Mouse (Mus musculus): ENCODE measurements around the gene Cnr2. TPM values are rescaled to one million over a fixed set of nuclear protein-coding genes. Genes with fewer than 3 reads are reported as not detected.
"Not testable (repeated sequence)": the region's sequence is repeated elsewhere in the genome, so short reads cannot be mapped to it uniquely, and the experiment has no call there.

Gene Cnr2
- polyA plus RNA-seq, 2 experiments: 0.70 to 0.94 TPM

GRCm38 (mm10) chr4:135934708-135935500 lies 39.7 kb downstream of the Cnr2 start:
- Histone ChIP-seq H3K4me3 (replicated peaks; ENCODE audit: low read length) (no peak overlapping the region), H3K9me3 (ENCODE audit: control insufficient read depth, low read length) (no peaks in the 10 kb centered on the region), H3K27ac (replicated peaks; ENCODE audit: low read depth, low read length) (no peak overlapping the region), H3K4me1 (ENCODE audit: control insufficient read depth, insufficient read depth, low read length) (no peaks in the 10 kb centered on the region), H3K9ac (ENCODE audit: low read depth, low read length, severe bottlenecking) (no peak overlapping the region), H3K27me3 (ENCODE audit: control insufficient read depth, insufficient read depth, low read length) (no peaks in the 10 kb centered on the region), H3K36me3 (ENCODE audit: control insufficient read depth, insufficient read depth, low read length) (peaks cover 54% of the 10 kb centered on the region), H3K4me2 (replicated peaks; ENCODE audit: low read depth, low read length, severe bottlenecking) (no peak overlapping the region)
- DNase-seq (ENCODE audit: low spot score): no peak
- WGBS: 77% methylated on average over 12 of the region's 12 CpGs
- ATAC-seq (ENCODE audit: low FRiP score, low read depth): no peak
- no peak for TF ChIP-seq POLR2A (IDR thresholded peaks at IDR 0.05; ENCODE audit: borderline replicate concordance, extremely low read depth, insufficient read depth, insufficient read length)

DNA sequence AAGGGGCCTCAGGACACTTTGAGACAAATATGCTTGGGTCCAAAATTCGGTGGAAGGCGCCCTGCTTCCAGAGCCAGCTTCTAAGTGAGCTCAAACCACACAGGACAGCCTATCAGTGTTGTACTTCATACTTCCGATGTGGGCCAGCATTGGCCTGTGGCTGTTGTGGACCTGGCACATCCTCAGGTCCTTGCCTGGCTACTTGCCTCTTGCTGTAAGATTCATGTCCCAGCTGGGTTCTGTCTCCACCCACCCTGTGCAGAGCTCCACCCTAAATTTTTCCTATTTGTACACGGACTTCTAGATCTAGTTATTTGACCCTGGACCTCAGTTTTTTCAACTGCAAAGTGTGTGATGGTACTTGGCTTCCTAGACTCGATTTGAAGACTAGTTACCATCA lies 40.3 kb downstream of the Cnr2 start:
- Histone ChIP-seq H3K36me3 (ENCODE audit: control insufficient read depth, insufficient read depth, low read length) (peaks cover 53% of the 10 kb centered on the region), H3K4me2 (replicated peaks; ENCODE audit: low read depth, low read length, severe bottlenecking) (no peak overlapping the region), H3K4me1 (ENCODE audit: control insufficient read depth, insufficient read depth, low read length) (no peaks in the 10 kb centered on the region), H3K4me3 (replicated peaks; ENCODE audit: low read length) (no peak overlapping the region), H3K27me3 (ENCODE audit: control insufficient read depth, insufficient read depth, low read length) (no peaks in the 10 kb centered on the region), H3K9me3 (ENCODE audit: control insufficient read depth, low read length) (no peaks in the 10 kb centered on the region), H3K27ac (replicated peaks; ENCODE audit: low read depth, low read length) (no peak overlapping the region), H3K9ac (ENCODE audit: low read depth, low read length, severe bottlenecking) (no peak overlapping the region)
- no peak for ATAC-seq (ENCODE audit: low FRiP score, low read depth)
- no peak for TF ChIP-seq POLR2A (IDR thresholded peaks at IDR 0.05; ENCODE audit: borderline replicate concordance, extremely low read depth, insufficient read depth, insufficient read length)
- no peak for DNase-seq (ENCODE audit: low spot score)
- WGBS: 79% methylated on average over 5 of the region's 5 CpGs

- H3K27ac ChIP-seq (replicated peaks; ENCODE audit: low read depth, low read length): no peak overlapping the region
- 76% methylated on average over 7 of the region's 7 CpGs for WGBS
- no peak overlapping the region for H3K4me2 ChIP-seq (replicated peaks; ENCODE audit: low read depth, low read length, severe bottlenecking)
- peaks cover 40% of the 10 kb centered on the region for H3K36me3 ChIP-seq (ENCODE audit: control insufficient read depth, insufficient read depth, low read length)
- ATAC-seq (ENCODE audit: low FRiP score, low read depth): no peak
- H3K27me3 ChIP-seq (ENCODE audit: control insufficient read depth, insufficient read depth, low read length): no peaks in the 10 kb centered on the region
- no peak overlapping the region for H3K4me3 ChIP-seq (replicated peaks; ENCODE audit: low read length)
- no peaks in the 10 kb centered on the region for H3K4me1 ChIP-seq (ENCODE audit: control insufficient read depth, insufficient read depth, low read length)
- DNase-seq (ENCODE audit: low spot score): no peak
- H3K9me3 ChIP-seq (ENCODE audit: control insufficient read depth, low read length): no peaks in the 10 kb centered on the region
- TF ChIP-seq POLR2A (IDR thresholded peaks at IDR 0.05; ENCODE audit: borderline replicate concordance, extremely low read depth, insufficient read depth, insufficient read length): no peak
- no peak overlapping the region for H3K9ac ChIP-seq (ENCODE audit: low read depth, low read length, severe bottlenecking)
These were observed 43.7 kb downstream of the Cnr2 start for GRCm38 (mm10) chr4:135938858-135939257.

DNA sequence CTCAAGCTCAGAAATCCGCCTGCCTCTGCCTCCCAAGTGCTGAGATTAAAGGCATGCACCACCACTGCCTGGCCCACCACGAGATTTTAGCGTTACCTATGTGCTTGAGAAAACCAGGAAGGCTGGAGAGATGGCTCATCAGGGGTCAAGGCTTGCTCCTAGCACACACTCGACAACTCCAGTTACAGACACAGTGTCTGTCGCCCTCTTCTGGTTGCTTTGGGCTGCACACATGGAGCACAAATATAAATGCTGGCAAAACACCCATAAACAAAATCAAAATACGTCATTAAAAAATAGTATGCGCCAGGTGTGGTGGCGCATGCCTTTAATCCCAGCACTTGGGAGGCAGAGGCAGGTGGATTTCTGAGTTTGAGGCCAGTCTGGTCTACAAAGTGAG lies 45.8 kb downstream of the Cnr2 start:
- ATAC-seq (ENCODE audit: low FRiP score, low read depth); H3K4me1 ChIP-seq (ENCODE audit: control insufficient read depth, insufficient read depth, low read length); DNase-seq (ENCODE audit: low spot score); H3K27me3 ChIP-seq (ENCODE audit: control insufficient read depth, insufficient read depth, low read length); H3K9me3 ChIP-seq (ENCODE audit: control insufficient read depth, low read length); H3K9ac ChIP-seq (ENCODE audit: low read depth, low read length, severe bottlenecking); H3K4me2 ChIP-seq (replicated peaks; ENCODE audit: low read depth, low read length, severe bottlenecking); H3K27ac ChIP-seq (replicated peaks; ENCODE audit: low read depth, low read length); H3K4me3 ChIP-seq (replicated peaks; ENCODE audit: low read length): not testable (repeated sequence)
- peaks cover 32% of the 10 kb centered on the region for H3K36me3 ChIP-seq (ENCODE audit: control insufficient read depth, insufficient read depth, low read length)
- WGBS: 88% methylated on average over 8 of the region's 8 CpGs

DNA sequence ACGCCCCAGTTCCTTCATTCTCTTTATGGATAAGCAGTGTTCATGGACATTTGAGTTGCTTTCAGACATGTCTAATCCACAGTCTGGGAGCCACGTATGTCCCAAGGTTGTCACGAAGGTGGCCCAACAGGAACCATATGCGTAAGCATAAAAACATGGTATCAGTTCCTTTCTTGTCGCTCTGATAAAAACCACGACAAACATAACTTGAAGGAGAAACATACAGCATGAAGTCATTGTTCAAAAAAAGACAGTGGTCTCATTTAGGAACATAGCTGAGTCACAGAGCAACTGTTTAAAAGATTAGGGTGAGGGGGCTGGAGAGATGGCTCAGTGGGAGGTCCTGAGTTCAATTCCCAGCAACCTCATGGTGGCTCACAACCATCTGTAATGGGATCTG lies 47.0 kb downstream of the Cnr2 start:
- Histone ChIP-seq H3K27ac (replicated peaks; ENCODE audit: low read depth, low read length) (no peak overlapping the region), H3K4me2 (replicated peaks; ENCODE audit: low read depth, low read length, severe bottlenecking) (no peak overlapping the region), H3K36me3 (ENCODE audit: control insufficient read depth, insufficient read depth, low read length) (peaks cover 27% of the 10 kb centered on the region), H3K4me1 (ENCODE audit: control insufficient read depth, insufficient read depth, low read length) (peaks cover 3% of the 10 kb centered on the region; the same call in 1 of the 2 replicates), H3K4me3 (replicated peaks; ENCODE audit: low read length) (no peak overlapping the region), H3K9me3 (ENCODE audit: control insufficient read depth, low read length) (no peaks in the 10 kb centered on the region), H3K9ac (ENCODE audit: low read depth, low read length, severe bottlenecking) (no peak overlapping the region), H3K27me3 (ENCODE audit: control insufficient read depth, insufficient read depth, low read length) (no peaks in the 10 kb centered on the region)
- no peak for ATAC-seq (ENCODE audit: low FRiP score, low read depth)
- no peak for DNase-seq (ENCODE audit: low spot score)
- no peak for TF ChIP-seq POLR2A (IDR thresholded peaks at IDR 0.05; ENCODE audit: borderline replicate concordance, extremely low read depth, insufficient read depth, insufficient read length)
- 90% methylated on average over 6 of the region's 6 CpGs for WGBS
